Comparison of ENCODE assay signal across 1 mouse cellular context in the genomic region with DNA sequence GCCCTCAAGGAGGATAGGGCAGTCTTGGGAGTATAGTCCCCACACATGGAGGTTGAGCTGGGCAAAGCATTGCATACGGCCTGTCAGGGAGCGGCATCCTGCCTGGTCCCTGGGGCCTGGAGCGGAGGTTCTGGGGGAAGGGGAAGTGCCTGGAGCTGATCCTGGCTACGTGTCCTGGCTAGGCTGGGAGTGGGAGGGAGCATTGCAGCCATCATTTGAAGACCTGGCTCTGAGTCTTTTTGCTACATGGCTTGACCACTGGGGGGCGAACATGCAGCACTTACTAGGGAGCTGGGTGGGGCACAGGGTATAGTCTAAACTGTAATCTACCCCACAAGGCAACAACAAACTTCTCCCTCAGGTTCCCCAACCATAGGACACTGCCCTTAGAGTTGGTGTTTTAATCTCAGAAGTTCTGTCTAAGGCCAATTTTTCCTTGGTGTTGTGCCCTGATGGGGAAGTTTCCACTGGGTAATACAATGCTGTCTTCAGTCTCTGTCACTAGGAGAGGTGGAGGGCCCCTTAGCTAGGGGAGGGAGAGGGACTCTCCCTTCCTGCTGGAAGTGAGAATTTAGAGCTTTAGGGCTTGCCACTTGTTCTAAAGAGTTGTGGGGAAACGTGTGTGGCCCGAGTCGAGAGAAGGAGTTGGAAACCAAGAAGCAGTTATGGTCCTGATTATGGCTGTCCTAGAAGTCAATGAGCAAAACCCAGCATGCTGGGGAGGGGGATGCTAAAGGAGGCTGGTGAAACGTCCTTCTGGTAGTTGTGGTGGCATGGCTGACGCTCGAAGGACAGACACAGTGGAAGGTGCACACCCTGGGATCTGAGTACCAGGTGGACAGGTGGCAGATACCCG.
TF ChIP-seq lines count a peak whose summit lies in the region.

No protein-coding gene starts in this region.

TF ChIP-seq in CH12.LX, 34 proteins besides CTCF, POLR2A, EP300 and RAD21 (continued from another document):
- TF ChIP-seq MAFK (IDR thresholded peaks at IDR 0.05; ENCODE audit: insufficient replicate concordance, low read length) = peak; percentile 8; the same call in 1 of the 2 replicates
- TF ChIP-seq JUND (conservative IDR thresholded peaks at IDR 0.05; ENCODE audit: low read depth, low read length) = 0 out of 2 replicates have a peak, but pooled peaks have one; percentile 40
- TF ChIP-seq MYC (IDR thresholded peaks at IDR 0.05; ENCODE audit: low read depth, low read length) = peak; percentile 73
- no peak for TF ChIP-seq NRF1 (IDR thresholded peaks at IDR 0.05; ENCODE audit: low read depth, low read length)
- 0 out of 2 replicates have a peak, but pooled peaks have one; percentile 8 for TF ChIP-seq ELF1 (IDR thresholded peaks at IDR 0.05; ENCODE audit: low read depth, low read length)
- peak; percentile 98 for TF ChIP-seq SMC3 (IDR thresholded peaks at IDR 0.05; ENCODE audit: low read depth, low read length)
- TF ChIP-seq NELFE (IDR thresholded peaks at IDR 0.05; ENCODE audit: low read depth, low read length) = peak; percentile 71
- TF ChIP-seq HCFC1 (IDR thresholded peaks at IDR 0.05; ENCODE audit: low read depth, low read length) = peak; percentile 12; the same call in 1 of the 2 replicates
- no peak for TF ChIP-seq USF1 (IDR thresholded peaks at IDR 0.05; ENCODE audit: low read depth, low read length)
- TF ChIP-seq E2F4 (IDR thresholded peaks at IDR 0.05; ENCODE audit: insufficient replicate concordance, low read depth, low read length) = 0 out of 2 replicates have a peak, but pooled peaks have one; percentile 44
- peak; percentile 87 for TF ChIP-seq MAZ (IDR thresholded peaks at IDR 0.05; ENCODE audit: low read depth, low read length)
- TF ChIP-seq TBP (conservative IDR thresholded peaks at IDR 0.05; ENCODE audit: low read depth, low read length) = no peak; the same call in 1 of the 2 replicates
- TF ChIP-seq SIN3A (IDR thresholded peaks at IDR 0.05; ENCODE audit: low read length) = peak; percentile 67
- no peak for TF ChIP-seq KAT2A (IDR thresholded peaks at IDR 0.05; ENCODE audit: insufficient replicate concordance, low read length)
- peak; percentile 53; the same call in 1 of the 2 replicates for TF ChIP-seq TCF12 (IDR thresholded peaks at IDR 0.05; ENCODE audit: low read depth, low read length)
- peak; percentile 80 for TF ChIP-seq ZC3H11A (IDR thresholded peaks at IDR 0.05; ENCODE audit: low read depth, low read length)
- TF ChIP-seq PAX5 (IDR thresholded peaks at IDR 0.05; ENCODE audit: low read length) = no peak
- no peak for TF ChIP-seq USF2 (conservative IDR thresholded peaks at IDR 0.05; ENCODE audit: low read depth, low read length)
- TF ChIP-seq JUN (IDR thresholded peaks at IDR 0.05; ENCODE audit: insufficient read depth, low read depth, low read length) = no peak
- TF ChIP-seq POLR2AphosphoS2 (IDR thresholded peaks at IDR 0.05; ENCODE audit: low read depth, low read length) = no peak
- peak; percentile 54; the same call in 1 of the 2 replicates for TF ChIP-seq CHD2 (IDR thresholded peaks at IDR 0.05; ENCODE audit: low read length)
